Mouse (Mus musculus): ENCODE results near the gene Tln1. TPM values are rescaled to one million over a fixed set of nuclear protein-coding genes. Genes with fewer than 3 reads are reported as not detected.

Tln1 gene
- polyA plus RNA-seq, 1 experiment from 2014 or later: 87.2 TPM

DNA sequence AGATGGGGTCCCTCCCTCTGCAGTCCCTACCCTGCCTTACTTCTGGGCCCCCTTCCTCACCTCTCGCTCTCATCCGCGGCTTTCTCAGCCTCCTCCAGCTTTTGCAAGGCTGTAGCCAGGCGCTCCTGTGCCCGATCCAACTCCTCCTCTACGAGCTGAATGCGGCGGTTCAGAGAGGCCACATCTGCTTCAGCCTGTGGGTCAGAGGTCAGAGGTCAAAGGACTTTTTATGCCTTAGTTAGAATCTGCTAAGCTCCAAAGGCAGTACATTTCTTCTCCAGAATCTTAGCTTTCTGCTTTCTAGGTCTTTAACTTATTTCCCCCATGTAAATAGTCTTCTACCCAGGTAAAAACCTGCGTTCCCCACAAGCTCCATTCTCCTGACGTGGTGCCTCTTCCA is 42.9 kb downstream of the Tln1 start:
- no peak for ATAC-seq (ENCODE audit: low FRiP score, low TSS enrichment)
- no peak overlapping the region for H3K27ac ChIP-seq (ENCODE audit: low read depth, low read length)
- peaks cover 25% of the 10 kb centered on the region for H3K36me3 ChIP-seq (ENCODE audit: control insufficient read depth, insufficient read depth, low read length)
- H3K9me3 ChIP-seq (ENCODE audit: control insufficient read depth, low read length): no peaks in the 10 kb centered on the region
- peak overlapping the region; percentile 79 for H3K4me2 ChIP-seq (replicated peaks; ENCODE audit: low read depth, low read length)
- H3K9ac ChIP-seq (ENCODE audit: low read depth, low read length): peak overlapping the region; percentile 18; the same call in 1 of the 2 replicates
- H3K4me1 ChIP-seq (ENCODE audit: control insufficient read depth, insufficient read depth, low read length): peaks cover 36% of the 10 kb centered on the region
- peak overlapping the region; percentile 18; the same call in 1 of the 2 replicates for H3K4me3 ChIP-seq (ENCODE audit: low read length)
- H3K27me3 ChIP-seq (ENCODE audit: control insufficient read depth, insufficient read depth, low read length): peaks cover 15% of the 10 kb centered on the region; the same call in 1 of the 2 replicates
- 18% methylated on average over 10 of the region's 10 CpGs for WGBS

DNA sequence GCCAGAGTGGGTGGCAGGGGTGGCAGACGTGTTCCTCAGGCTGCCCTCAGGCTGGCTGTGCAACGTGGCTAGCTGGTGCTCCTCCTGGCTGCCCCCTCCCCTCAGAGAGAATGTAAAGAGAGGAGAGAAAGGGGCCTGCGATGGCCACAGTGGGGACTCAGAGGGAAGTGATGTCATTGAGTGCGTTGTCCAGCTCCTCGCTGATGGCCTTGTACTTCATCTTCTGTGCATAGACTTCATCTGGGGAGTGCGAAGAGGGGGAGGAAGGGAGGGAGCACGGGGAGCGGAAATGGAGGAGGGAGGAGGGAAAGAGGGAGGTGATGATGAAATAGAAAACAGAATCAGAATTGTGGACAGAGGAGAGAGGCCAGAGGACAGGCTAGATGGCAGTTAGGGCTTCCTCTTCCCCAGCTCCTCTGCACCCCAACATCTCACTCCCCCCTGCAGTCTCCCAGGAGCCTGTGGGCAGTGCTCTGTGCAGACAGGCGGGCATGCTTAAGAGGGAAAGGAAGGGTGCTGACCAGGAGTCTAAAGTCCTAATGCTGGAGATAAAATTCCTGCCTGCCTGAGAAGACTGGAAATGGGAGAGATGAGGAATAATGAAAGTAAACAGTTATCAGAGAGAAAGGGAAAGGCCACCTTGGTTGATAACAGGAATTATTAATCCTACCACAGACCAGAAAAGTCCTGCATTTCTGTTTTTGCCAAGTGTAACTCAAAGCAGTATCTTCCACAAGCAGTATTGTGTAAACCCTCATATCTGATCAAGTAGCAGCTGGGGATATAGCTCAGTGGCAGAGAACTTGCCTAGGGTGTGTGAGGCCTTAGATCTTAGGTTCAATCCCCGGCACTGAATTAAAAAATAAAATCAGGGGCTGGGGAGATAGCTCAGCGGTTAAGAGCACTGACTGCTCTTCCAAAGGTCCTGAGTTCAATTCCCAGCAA is 46.5 kb downstream of the Tln1 start:
- no peak for ATAC-seq (ENCODE audit: low FRiP score, low TSS enrichment)
- Histone ChIP-seq H3K4me2 (replicated peaks; ENCODE audit: low read depth, low read length) (no peak overlapping the region), H3K4me1 (ENCODE audit: control insufficient read depth, insufficient read depth, low read length) (peaks cover 20% of the 10 kb centered on the region), H3K4me3 (ENCODE audit: low read length) (no peak overlapping the region), H3K27ac (ENCODE audit: low read depth, low read length) (no peak overlapping the region), H3K27me3 (ENCODE audit: control insufficient read depth, insufficient read depth, low read length) (0 out of 2 replicates have a peak, but pooled peaks cover 4% of the 10 kb centered on the region), H3K9ac (ENCODE audit: low read depth, low read length) (no peak overlapping the region), H3K9me3 (ENCODE audit: control insufficient read depth, low read length) (no peaks in the 10 kb centered on the region), H3K36me3 (ENCODE audit: control insufficient read depth, insufficient read depth, low read length) (peaks cover 28% of the 10 kb centered on the region)
- WGBS: 73% methylated on average over 11 of the region's 11 CpGs

DNA sequence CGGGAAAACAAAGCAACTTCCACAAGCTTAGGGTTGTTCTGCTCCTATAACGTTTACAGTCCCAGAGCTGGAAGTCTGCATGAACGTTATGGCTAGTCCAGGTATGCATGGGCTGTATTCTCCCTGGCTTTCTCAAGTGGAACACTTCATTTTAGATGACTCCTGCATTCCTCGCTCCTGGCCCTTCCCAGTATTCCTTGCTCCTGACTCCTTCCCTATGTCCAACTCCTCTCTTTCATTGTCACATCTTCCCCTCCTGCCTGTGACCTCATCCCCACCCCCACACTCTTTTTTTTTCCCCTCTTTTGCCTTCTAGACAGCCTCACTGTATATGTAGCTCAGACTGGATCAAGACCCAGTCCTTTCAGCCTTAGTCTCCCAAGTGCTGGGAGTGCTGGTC is 48.7 kb downstream of the Tln1 start:
- Histone ChIP-seq H3K4me1 (ENCODE audit: control insufficient read depth, insufficient read depth, low read length) (peaks cover 6% of the 10 kb centered on the region), H3K27ac (ENCODE audit: low read depth, low read length) (no peak overlapping the region), H3K36me3 (ENCODE audit: control insufficient read depth, insufficient read depth, low read length) (peaks cover 21% of the 10 kb centered on the region), H3K9me3 (ENCODE audit: control insufficient read depth, low read length) (no peaks in the 10 kb centered on the region), H3K9ac (ENCODE audit: low read depth, low read length) (no peak overlapping the region), H3K27me3 (ENCODE audit: control insufficient read depth, insufficient read depth, low read length) (no peaks in the 10 kb centered on the region), H3K4me3 (ENCODE audit: low read length) (no peak overlapping the region), H3K4me2 (replicated peaks; ENCODE audit: low read depth, low read length) (no peak overlapping the region)
- WGBS: 72% methylated on average over 4 of the region's 4 CpGs
- ATAC-seq (ENCODE audit: low FRiP score, low TSS enrichment): no peak

DNA sequence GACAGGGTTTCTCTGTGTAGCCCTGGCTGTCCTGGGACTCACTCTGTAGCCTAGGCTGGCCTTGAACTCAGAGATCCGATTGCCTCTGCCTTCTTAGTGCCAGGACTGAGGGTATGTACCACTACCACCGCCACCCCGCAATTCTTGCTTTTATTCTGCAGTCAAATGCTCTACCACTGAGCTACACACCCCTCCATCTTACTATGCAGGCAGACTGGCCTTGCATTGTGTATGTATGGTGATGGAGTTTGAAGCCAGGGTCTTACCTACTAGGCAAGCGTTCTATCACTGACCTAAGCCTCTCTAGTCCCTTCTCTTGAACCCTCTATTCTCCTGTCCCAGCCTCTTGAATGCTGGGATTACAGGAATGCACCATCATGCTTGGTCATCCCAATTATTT is 49.2 kb downstream of the Tln1 start:
- H3K36me3 ChIP-seq (ENCODE audit: control insufficient read depth, insufficient read depth, low read length): peaks cover 20% of the 10 kb centered on the region; the same call in 1 of the 2 replicates
- no peaks in the 10 kb centered on the region for H3K27me3 ChIP-seq (ENCODE audit: control insufficient read depth, insufficient read depth, low read length)
- H3K27ac ChIP-seq (ENCODE audit: low read depth, low read length): no peak overlapping the region
- ATAC-seq (ENCODE audit: low FRiP score, low TSS enrichment): no peak
- WGBS: 84% methylated on average over 4 of the region's 4 CpGs
- H3K4me1 ChIP-seq (ENCODE audit: control insufficient read depth, insufficient read depth, low read length): peaks cover 5% of the 10 kb centered on the region; the same call in 1 of the 2 replicates
- H3K9ac ChIP-seq (ENCODE audit: low read depth, low read length): no peak overlapping the region
- no peak overlapping the region for H3K4me3 ChIP-seq (ENCODE audit: low read length)
- H3K9me3 ChIP-seq (ENCODE audit: control insufficient read depth, low read length): no peaks in the 10 kb centered on the region
- H3K4me2 ChIP-seq (replicated peaks; ENCODE audit: low read depth, low read length): no peak overlapping the region

DNA sequence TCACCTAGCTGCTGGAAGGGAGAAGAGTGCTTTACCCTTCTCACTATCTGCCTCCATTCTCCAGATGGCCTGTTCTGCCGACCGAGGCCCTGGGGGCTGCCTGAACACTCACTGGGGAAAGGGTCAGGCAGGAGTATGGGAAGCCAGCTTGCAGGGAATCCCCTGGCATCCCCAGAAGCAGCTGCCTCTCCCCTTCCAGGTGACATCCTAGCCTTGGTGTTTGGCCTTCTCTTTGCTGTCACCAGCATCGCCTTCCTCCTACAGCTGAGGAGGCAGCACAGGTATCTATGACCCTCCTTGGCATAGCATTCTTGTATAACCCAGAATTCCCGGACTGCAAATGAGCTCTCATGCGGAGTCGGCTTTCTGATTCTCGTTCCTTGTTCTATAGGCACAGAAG is 49.8 kb downstream of the Tln1 start:
- no peaks in the 10 kb centered on the region for H3K27me3 ChIP-seq (ENCODE audit: control insufficient read depth, insufficient read depth, low read length)
- H3K36me3 ChIP-seq (ENCODE audit: control insufficient read depth, insufficient read depth, low read length): peaks cover 16% of the 10 kb centered on the region; the same call in 1 of the 2 replicates
- 59% methylated on average over 7 of the region's 7 CpGs for WGBS
- no peak overlapping the region for H3K9ac ChIP-seq (ENCODE audit: low read depth, low read length)
- H3K27ac ChIP-seq (ENCODE audit: low read depth, low read length): no peak overlapping the region
- ATAC-seq (ENCODE audit: low FRiP score, low TSS enrichment): no peak
- no peaks in the 10 kb centered on the region for H3K9me3 ChIP-seq (ENCODE audit: control insufficient read depth, low read length)
- peaks cover 5% of the 10 kb centered on the region; the same call in 1 of the 2 replicates for H3K4me1 ChIP-seq (ENCODE audit: control insufficient read depth, insufficient read depth, low read length)
- no peak overlapping the region for H3K4me2 ChIP-seq (replicated peaks; ENCODE audit: low read depth, low read length)
- H3K4me3 ChIP-seq (ENCODE audit: low read length): no peak overlapping the region

DNA sequence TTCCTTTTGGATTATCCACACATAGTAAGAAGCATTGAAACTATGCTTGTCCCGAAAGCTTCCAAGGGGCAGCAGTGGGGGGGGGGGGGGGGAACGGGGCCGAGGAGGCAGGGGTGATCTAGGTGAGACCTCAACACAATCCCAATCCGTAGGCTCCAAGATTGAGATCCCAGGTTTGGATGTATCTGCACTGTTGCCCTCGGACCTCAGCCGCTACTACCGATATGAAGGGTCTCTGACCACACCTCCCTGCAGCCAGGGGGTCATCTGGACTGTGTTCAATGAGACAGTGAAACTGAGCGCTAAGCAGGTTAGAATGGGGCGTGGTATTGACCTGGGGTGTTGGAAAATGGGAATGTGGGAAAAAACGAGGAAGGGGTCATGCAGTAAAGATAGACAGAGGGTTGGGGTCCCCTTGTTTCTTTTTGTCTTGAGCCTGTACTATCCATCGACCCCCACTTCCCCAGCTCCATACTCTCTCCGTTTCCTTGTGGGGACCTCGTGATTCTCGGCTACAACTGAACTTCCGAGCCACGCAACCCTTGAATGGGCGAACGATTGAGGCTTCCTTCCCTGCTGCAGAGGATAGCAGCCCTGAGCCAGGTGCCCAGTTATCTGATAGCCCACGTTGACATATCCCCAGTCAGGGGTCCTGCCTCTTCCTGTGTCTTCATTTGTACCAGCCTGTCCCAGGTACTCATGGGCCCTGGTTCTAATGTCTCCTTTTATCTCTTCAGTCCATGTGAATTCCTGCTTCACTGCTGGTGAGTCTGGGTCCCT is 50.6 kb downstream of the Tln1 start:
- peaks cover 10% of the 10 kb centered on the region; the same call in 1 of the 2 replicates for H3K36me3 ChIP-seq (ENCODE audit: control insufficient read depth, insufficient read depth, low read length)
- 77% methylated on average over 19 of the region's 19 CpGs for WGBS
- no peaks in the 10 kb centered on the region for H3K27me3 ChIP-seq (ENCODE audit: control insufficient read depth, insufficient read depth, low read length)
- H3K4me2 ChIP-seq (replicated peaks; ENCODE audit: low read depth, low read length): no peak overlapping the region
- no peak overlapping the region for H3K27ac ChIP-seq (ENCODE audit: low read depth, low read length)
- peaks cover 5% of the 10 kb centered on the region; the same call in 1 of the 2 replicates for H3K4me1 ChIP-seq (ENCODE audit: control insufficient read depth, insufficient read depth, low read length)
- no peak overlapping the region for H3K9ac ChIP-seq (ENCODE audit: low read depth, low read length)
- no peak for ATAC-seq (ENCODE audit: low FRiP score, low TSS enrichment)
- H3K9me3 ChIP-seq (ENCODE audit: control insufficient read depth, low read length): no peaks in the 10 kb centered on the region
- H3K4me3 ChIP-seq (ENCODE audit: low read length): no peak overlapping the region

DNA sequence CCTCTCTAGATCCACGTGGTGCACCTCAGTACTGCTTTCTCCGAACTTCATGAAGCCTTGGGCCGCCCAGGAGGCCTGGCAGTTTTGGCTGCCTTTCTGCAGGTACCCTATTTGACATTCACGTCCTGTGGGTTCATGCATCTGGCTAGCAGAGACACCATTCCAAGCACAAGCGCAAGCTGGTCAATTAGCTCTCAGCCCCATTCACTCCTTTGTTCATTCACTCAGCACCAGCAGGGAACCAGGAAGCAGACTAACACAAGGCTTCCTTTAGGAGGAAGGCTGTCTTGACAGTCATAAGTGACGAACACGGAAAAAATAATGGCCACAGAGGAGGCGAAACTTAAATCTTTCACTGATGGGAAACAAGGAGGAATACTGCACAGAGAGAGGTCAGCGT is 53.4 kb downstream of the Tln1 start:
- no peaks in the 10 kb centered on the region for H3K9me3 ChIP-seq (ENCODE audit: control insufficient read depth, low read length)
- H3K9ac ChIP-seq (ENCODE audit: low read depth, low read length): no peak overlapping the region; the same call in 1 of the 2 replicates
- no peaks in the 10 kb centered on the region for H3K36me3 ChIP-seq (ENCODE audit: control insufficient read depth, insufficient read depth, low read length)
- H3K4me3 ChIP-seq (ENCODE audit: low read length): peak overlapping the region; percentile 42; the same call in 1 of the 2 replicates
- no peak for ATAC-seq (ENCODE audit: low FRiP score, low TSS enrichment)
- H3K4me1 ChIP-seq (ENCODE audit: control insufficient read depth, insufficient read depth, low read length): peaks cover 5% of the 10 kb centered on the region; the same call in 1 of the 2 replicates
- H3K27me3 ChIP-seq (ENCODE audit: control insufficient read depth, insufficient read depth, low read length): no peaks in the 10 kb centered on the region
- H3K27ac ChIP-seq (ENCODE audit: low read depth, low read length): no peak overlapping the region
- 36% methylated on average over 9 of the region's 9 CpGs for WGBS
- H3K4me2 ChIP-seq (replicated peaks; ENCODE audit: low read depth, low read length): peak overlapping the region; percentile 56

DNA sequence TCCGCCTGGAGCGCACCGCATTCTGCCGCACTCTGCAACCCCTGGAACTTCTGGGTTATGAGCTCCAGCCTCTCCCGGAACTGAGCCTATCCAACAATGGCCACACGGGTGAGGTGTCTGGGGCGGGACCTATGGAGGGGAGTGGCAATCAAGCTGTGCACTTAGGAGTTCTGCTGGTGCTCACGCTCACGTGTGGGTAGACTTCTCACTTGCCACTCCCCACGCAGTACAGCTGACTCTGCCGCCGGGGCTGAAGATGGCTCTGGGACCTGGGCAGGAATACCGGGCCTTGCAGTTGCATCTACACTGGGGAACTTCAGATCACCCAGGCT is 53.9 kb downstream of the Tln1 start:
- peak; percentile 83 for ATAC-seq (ENCODE audit: low FRiP score, low TSS enrichment)
- H3K27ac ChIP-seq (ENCODE audit: low read depth, low read length): no peak overlapping the region
- 3% methylated on average over 13 of the region's 13 CpGs for WGBS

More for the DNA sequence above, 53.9 kb downstream of the Tln1 start:
- Histone ChIP-seq H3K36me3 (ENCODE audit: control insufficient read depth, insufficient read depth, low read length) (no peaks in the 10 kb centered on the region), H3K9ac (ENCODE audit: low read depth, low read length) (peak overlapping the region; percentile 31), H3K4me1 (ENCODE audit: control insufficient read depth, insufficient read depth, low read length) (peaks cover 5% of the 10 kb centered on the region; the same call in 1 of the 2 replicates), H3K27me3 (ENCODE audit: control insufficient read depth, insufficient read depth, low read length) (no peaks in the 10 kb centered on the region), H3K4me2 (replicated peaks; ENCODE audit: low read depth, low read length) (peak overlapping the region; percentile 56), H3K4me3 (ENCODE audit: low read length) (peak overlapping the region; percentile 42), H3K9me3 (ENCODE audit: control insufficient read depth, low read length) (no peaks in the 10 kb centered on the region)
